Mouse (Mus musculus): ENCODE data around the gene Mdc1.
A peak's percentile ranks its signal among the peaks of the same experiment; 100 is the strongest.

The Mdc1 gene

GRCm38 (mm10) chr17:35841076-35841950, at the start of gene Mdc1:
Gene Mdc1, plus strand, starts transcription at chr17:35841515.
- peak; percentile 100 for DNase-seq (ENCODE audit: low spot score)

GRCm38 (mm10) chr17:35792837-35793236, 48.5 kb upstream of the Mdc1 start:
- no peak for DNase-seq (ENCODE audit: low spot score)

- no peak for DNase-seq (ENCODE audit: low spot score)
Observed at GRCm38 (mm10) chr17:35795099-35795498, 46.2 kb upstream of the Mdc1 start.

- DNase-seq (ENCODE audit: low spot score): no peak
Observed at GRCm38 (mm10) chr17:35795656-35796055, 45.7 kb upstream of the Mdc1 start.

- DNase-seq (ENCODE audit: low spot score): no peak
Observed at GRCm38 (mm10) chr17:35796835-35797234, 44.5 kb upstream of the Mdc1 start.

GRCm38 (mm10) chr17:35800905-35801304, 40.4 kb upstream of the Mdc1 start:
- no peak for DNase-seq (ENCODE audit: low spot score)

- DNase-seq (ENCODE audit: low spot score): no peak
Observed at GRCm38 (mm10) chr17:35803020-35803419, 38.3 kb upstream of the Mdc1 start.

- no peak for DNase-seq (ENCODE audit: low spot score)
Observed at GRCm38 (mm10) chr17:35803858-35804399, 37.4 kb upstream of the Mdc1 start.

- no peak for DNase-seq (ENCODE audit: low spot score)
Observed at GRCm38 (mm10) chr17:35808073-35808472, 33.2 kb upstream of the Mdc1 start.

GRCm38 (mm10) chr17:35809395-35809794, 31.9 kb upstream of the Mdc1 start:
- DNase-seq (ENCODE audit: low spot score): no peak

GRCm38 (mm10) chr17:35810900-35811648, 30.2 kb upstream of the Mdc1 start:
- no peak for DNase-seq (ENCODE audit: low spot score)

- no peak for DNase-seq (ENCODE audit: low spot score)
Observed at GRCm38 (mm10) chr17:35812307-35812706, 29.0 kb upstream of the Mdc1 start.

- DNase-seq (ENCODE audit: low spot score): no peak
Observed at GRCm38 (mm10) chr17:35812736-35813135, 28.6 kb upstream of the Mdc1 start.

GRCm38 (mm10) chr17:35813245-35813647, 28.1 kb upstream of the Mdc1 start:
- DNase-seq (ENCODE audit: low spot score): no peak

- no peak for DNase-seq (ENCODE audit: low spot score)
Observed at GRCm38 (mm10) chr17:35813653-35814052, 27.7 kb upstream of the Mdc1 start.

GRCm38 (mm10) chr17:35814678-35815077, 26.6 kb upstream of the Mdc1 start:
- DNase-seq (ENCODE audit: low spot score): no peak

GRCm38 (mm10) chr17:35815836-35816235, 25.5 kb upstream of the Mdc1 start:
- DNase-seq (ENCODE audit: low spot score): no peak

GRCm38 (mm10) chr17:35816686-35817085, 24.6 kb upstream of the Mdc1 start:
- DNase-seq (ENCODE audit: low spot score): no peak

- DNase-seq (ENCODE audit: low spot score): peak; percentile 38
Observed at GRCm38 (mm10) chr17:35817226-35817625, 24.1 kb upstream of the Mdc1 start.

- no peak for DNase-seq (ENCODE audit: low spot score)
Observed at GRCm38 (mm10) chr17:35820111-35820510, 21.2 kb upstream of the Mdc1 start.

GRCm38 (mm10) chr17:35821439-35822430, 19.6 kb upstream of the Mdc1 start, which contains the start of gene Ier3:
Gene Ier3, plus strand, starts transcription at chr17:35821684.
- DNase-seq (ENCODE audit: low spot score): peak; percentile 78

GRCm38 (mm10) chr17:35822564-35822963, 18.8 kb upstream of the Mdc1 start:
- DNase-seq (ENCODE audit: low spot score): no peak

Measured in embryo, embryonic 10 days (tissue).